Mouse (Mus musculus) MEL (cell line): ENCODE data around the gene 1700088E04Rik. TPM values are rescaled to one million over a fixed set of nuclear protein-coding genes. Genes with fewer than 3 reads are reported as not detected.

ENCODE experiments used
- DNase-seq: peaks from one replicate; pipeline ENCODE4 v3.0.0; 2011; ENCODE audit warnings: low read depth, low spot score
- H3K27ac ChIP-seq: 2 replicates; pipeline ENCODE4 v1.5.1; 2012; ENCODE audit warnings: low read depth, mild to moderate bottlenecking, control low read depth, low read length, moderate library complexity; ENCODE audit not compliant: control insufficient read depth
- H3K27me3 ChIP-seq, 2 experiments: fragments of 150-350 bp in 1 of 2; sonication (generic) in 1 of 2; 2 replicates each; pipeline ENCODE4 v1.6.1; 2012; ENCODE audit warnings: low read length in 2 of 2, mild to moderate bottlenecking in 2 of 2, improper control_type of control experiment in 1 of 2, moderate library complexity in 1 of 2; ENCODE audit not compliant: insufficient read depth in 2 of 2, control insufficient read depth in 1 of 2
- H3K36me3 ChIP-seq, 2 experiments: 2 replicates each; pipeline ENCODE4 v1.6.1; 2012 to 2014; ENCODE audit warnings: low read length in 2 of 2, improper control_type of control experiment in 1 of 2, inconsistent platforms in 1 of 2, mild to moderate bottlenecking in 1 of 2; ENCODE audit not compliant: insufficient read depth in 2 of 2, control insufficient read depth in 1 of 2
- H3K4me1 ChIP-seq, 2 experiments: fragments of 150-350 bp in 1 of 2; sonication (generic) in 1 of 2; 2 replicates each; pipeline ENCODE4 v1.6.1; 2012; ENCODE audit warnings: low read length in 2 of 2, improper control_type of control experiment in 1 of 2, mild to moderate bottlenecking in 1 of 2; ENCODE audit not compliant: insufficient read depth in 2 of 2, control insufficient read depth in 1 of 2
- H3K4me3 ChIP-seq, 2 experiments: fragments of 150-350 bp in 1 of 2; sonication (generic) in 1 of 2; 2 replicates each; pipeline ENCODE4 v1.5.1; 2012; ENCODE audit warnings: low read depth in 2 of 2, low read length in 2 of 2, mild to moderate bottlenecking in 2 of 2, moderate library complexity in 2 of 2, control low read depth in 1 of 2, improper control_type of control experiment in 1 of 2; ENCODE audit not compliant: control insufficient read depth in 1 of 2, insufficient read depth in 1 of 2
- H3K79me2 ChIP-seq: 2 replicates; pipeline ENCODE4 v1.6.1; 2012; ENCODE audit warnings: mild to moderate bottlenecking, low read length, moderate library complexity; ENCODE audit not compliant: control insufficient read depth, poor library complexity, insufficient read depth
- H3K9ac ChIP-seq: 2 replicates; pipeline ENCODE4 v1.6.1; 2012; ENCODE audit warnings: low read depth, mild to moderate bottlenecking, control low read depth, low read length, moderate library complexity; ENCODE audit not compliant: control insufficient read depth, poor library complexity, severe bottlenecking
- H3K9me3 ChIP-seq: fragments of 150-350 bp; sonication (generic); replicated peaks from 2 replicates; pipeline ENCODE4 v1.6.1; 2012; ENCODE audit warnings: mild to moderate bottlenecking, low read length, improper control_type of control experiment, moderate library complexity; ENCODE audit not compliant: insufficient read depth
- CHD1 ChIP-seq: IDR thresholded peaks from 2 replicates; pipeline ENCODE4 v1.6.1; 2012; ENCODE audit warnings: low read depth, mild to moderate bottlenecking, inconsistent platforms, low read length, improper control_type of control experiment
- CHD2 ChIP-seq: IDR thresholded peaks from 2 replicates; pipeline ENCODE4 v1.6.1; 2011; ENCODE audit warnings: low read length, improper control_type of control experiment
- CTCF ChIP-seq, 3 experiments: IDR thresholded peaks in 2 of 3; conservative IDR thresholded peaks in 1 of 3; 2 replicates each; pipeline ENCODE4 v1.5.1; 2011 to 2012; ENCODE audit warnings: low read length in 3 of 3, low read depth in 2 of 3, mild to moderate bottlenecking in 2 of 3, improper control_type of control experiment in 1 of 3, inconsistent platforms in 1 of 3, mixed read lengths in 1 of 3, moderate library complexity in 1 of 3; ENCODE audit not compliant: control insufficient read depth in 1 of 3, insufficient read depth in 1 of 3, poor library complexity in 1 of 3, severe bottlenecking in 1 of 3
- ELF1 ChIP-seq: IDR thresholded peaks from 2 replicates; pipeline ENCODE4 v1.6.1; 2014; ENCODE audit warnings: low read depth, mild to moderate bottlenecking, inconsistent platforms, low read length, improper control_type of control experiment, moderate library complexity
- EP300 ChIP-seq, 2 experiments: IDR thresholded peaks; 2 replicates each; pipeline ENCODE4 v1.6.1; 2011; ENCODE audit warnings: improper control_type of control experiment in 2 of 2, low read length in 2 of 2, low read depth in 1 of 2, mild to moderate bottlenecking in 1 of 2
- ETS1 ChIP-seq: IDR thresholded peaks from 2 replicates; pipeline ENCODE4 v1.6.1; 2012; ENCODE audit warnings: low read depth, mild to moderate bottlenecking, inconsistent platforms, low read length, improper control_type of control experiment, moderate library complexity
- GABPA ChIP-seq: IDR thresholded peaks from 2 replicates; pipeline ENCODE4 v1.6.1; 2012; ENCODE audit warnings: low read depth, mild to moderate bottlenecking, inconsistent platforms, low read length, improper control_type of control experiment, moderate library complexity
- GATA1 ChIP-seq: IDR thresholded peaks from 2 replicates; pipeline ENCODE4 v1.6.1; 2011; ENCODE audit warnings: low read depth, low read length, improper control_type of control experiment
- HCFC1 ChIP-seq: IDR thresholded peaks from 2 replicates; pipeline ENCODE4 v1.6.1; 2012; ENCODE audit warnings: low read depth, mild to moderate bottlenecking, inconsistent platforms, low read length, improper control_type of control experiment, moderate library complexity
- JUND ChIP-seq: IDR thresholded peaks from 2 replicates; pipeline ENCODE4 v1.6.1; 2011; ENCODE audit warnings: low read depth, mild to moderate bottlenecking, improper control_type of control experiment, low read length
- MAFK ChIP-seq: IDR thresholded peaks from 2 replicates; pipeline ENCODE4 v1.6.1; 2011; ENCODE audit warnings: low read depth, mild to moderate bottlenecking, low read length, improper control_type of control experiment, borderline replicate concordance
- MAX ChIP-seq: IDR thresholded peaks from 2 replicates; pipeline ENCODE4 v1.6.1; 2011; ENCODE audit warnings: low read length, improper control_type of control experiment
- MEF2A ChIP-seq: IDR thresholded peaks from 2 replicates; pipeline ENCODE4 v1.6.1; 2014; ENCODE audit warnings: low read depth, mild to moderate bottlenecking, inconsistent platforms, low read length, improper control_type of control experiment; ENCODE audit not compliant: poor library complexity, insufficient replicate concordance, severe bottlenecking; ENCODE audit errors: extremely low read depth
- MXI1 ChIP-seq: IDR thresholded peaks from 2 replicates; pipeline ENCODE4 v1.6.1; 2011; ENCODE audit warnings: mild to moderate bottlenecking, low read depth, low read length, improper control_type of control experiment
- MYB ChIP-seq: IDR thresholded peaks from 2 replicates; pipeline ENCODE4 v1.6.1; 2011; ENCODE audit warnings: mild to moderate bottlenecking, low read depth, low read length, improper control_type of control experiment
- MYC ChIP-seq: IDR thresholded peaks from 2 replicates; pipeline ENCODE4 v1.6.1; 2011; ENCODE audit warnings: low read depth, mild to moderate bottlenecking, low read length, improper control_type of control experiment, moderate library complexity
- NELFE ChIP-seq: IDR thresholded peaks from 2 replicates; pipeline ENCODE4 v1.6.1; 2011; ENCODE audit warnings: low read depth, low read length, improper control_type of control experiment
- POLR2A ChIP-seq, 2 experiments: IDR thresholded peaks; 2 replicates each; pipeline ENCODE4 v1.6.1; 2011 to 2012; ENCODE audit warnings: low read length in 2 of 2, mild to moderate bottlenecking in 2 of 2, control low read depth in 1 of 2, improper control_type of control experiment in 1 of 2, low read depth in 1 of 2, moderate library complexity in 1 of 2; ENCODE audit not compliant: control insufficient read depth in 1 of 2, insufficient read depth in 1 of 2, poor library complexity in 1 of 2
- POLR2AphosphoS2 ChIP-seq: IDR thresholded peaks from 2 replicates; pipeline ENCODE4 v1.6.1; 2011; ENCODE audit warnings: low read length, improper control_type of control experiment
- RCOR1 ChIP-seq: IDR thresholded peaks from 2 replicates; pipeline ENCODE4 v1.6.1; 2012; ENCODE audit warnings: low read depth, mild to moderate bottlenecking, inconsistent platforms, low read length, improper control_type of control experiment
- SMC3 ChIP-seq: IDR thresholded peaks from 2 replicates; pipeline ENCODE4 v1.6.1; 2011; ENCODE audit warnings: low read depth, low read length, improper control_type of control experiment
- TAL1 ChIP-seq: IDR thresholded peaks from 2 replicates; pipeline ENCODE4 v1.6.1; 2012; ENCODE audit warnings: mild to moderate bottlenecking, inconsistent platforms, low read length, moderate library complexity, mixed read lengths
- TBP ChIP-seq: IDR thresholded peaks from 2 replicates; pipeline ENCODE4 v1.8.0; 2011; ENCODE audit warnings: low read depth, low read length, improper control_type of control experiment
- UBTF ChIP-seq: IDR thresholded peaks from 2 replicates; pipeline ENCODE4 v1.6.1; 2012; ENCODE audit warnings: low read depth, mild to moderate bottlenecking, inconsistent platforms, low read length, improper control_type of control experiment, moderate library complexity, borderline replicate concordance; ENCODE audit not compliant: insufficient read depth
- ZKSCAN1 ChIP-seq: IDR thresholded peaks from 2 replicates; pipeline ENCODE4 v1.6.1; 2012; ENCODE audit warnings: low read depth, mild to moderate bottlenecking, inconsistent platforms, low read length, improper control_type of control experiment, moderate library complexity
- polyA plus RNA-seq, 2 experiments: library from polyadenylated mRNA; stranded (reverse) in 1 of 2; unstranded in 1 of 2; fragments of >175 nt in 1 of 2; fragments of >200 nt in 1 of 2; gene quantifications; 2 replicates each; pipeline versions ENCODE4 v1.2.1 to v1.2.4; 2012; ENCODE audit warnings: low replicate concordance in 2 of 2, low read depth in 1 of 2; ENCODE audit not compliant: insufficient read length in 2 of 2, insufficient read depth in 1 of 2, missing spikeins in 1 of 2
- total RNA-seq: library from RNA; depleted of rRNA; stranded (reverse); fragments of 300-350 nt; gene quantifications from 2 replicates; pipeline ENCODE4 v1.2.3, GENCODE M21; 2012

The 1700088E04Rik gene
- total and polyA plus RNA-seq, 3 experiments, result 4.9 to 9.3 TPM; not detected in 1

GRCm38 (mm10) chr15:79122119-79122518 lies 18.9 kb downstream of the 1700088E04Rik start:
- Histone ChIP-seq H3K79me2 (no peaks in the 10 kb centered on the region), H3K9ac (no peak overlapping the region), H3K36me3 (no peaks in the 10 kb centered on the region; a peak in 1 of 4 replicates), H3K4me3 (no peak overlapping the region), H3K27me3 (no peaks in the 10 kb centered on the region), H3K9me3 (no peaks in the 10 kb centered on the region), H3K27ac (no peak overlapping the region), H3K4me1 (no peaks in the 10 kb centered on the region)
- no peak for DNase-seq
- TF ChIP-seq MYC (no peak), TBP (no peak), CTCF (IDR thresholded peaks at IDR 0.05 in 2 of 3, conservative IDR thresholded peaks at IDR 0.05 in 1 of 3; ENCODE audit: control insufficient read depth in 1 of 3, insufficient read depth in 1 of 3, low read depth in 2 of 3, low read length in 3 of 3, poor library complexity in 1 of 3, severe bottlenecking in 1 of 3) (no peak), SMC3 (no peak), MAFK (no peak), EP300 (IDR thresholded peaks at IDR 0.05; ENCODE audit: low read depth in 1 of 2, low read length in 2 of 2) (no peak), MAX (no peak), JUND (no peak), MXI1 (no peak), MEF2A (no peak), HCFC1 (no peak), ELF1 (no peak), POLR2A (IDR thresholded peaks at IDR 0.05; ENCODE audit: control insufficient read depth in 1 of 2, insufficient read depth in 1 of 2, low read depth in 1 of 2, low read length in 2 of 2, poor library complexity in 1 of 2) (no peak)

- Histone ChIP-seq H3K27ac (no peak overlapping the region), H3K36me3 (no peaks in the 10 kb centered on the region; a peak in 1 of 4 replicates)
Measured at GRCm38 (mm10) chr15:79119491-79119890, 21.6 kb downstream of the 1700088E04Rik start.

More at GRCm38 (mm10) chr15:79119491-79119890, 21.6 kb downstream of the 1700088E04Rik start:
- H3K4me1 ChIP-seq, result no peaks in the 10 kb centered on the region
- H3K79me2 ChIP-seq, result no peaks in the 10 kb centered on the region
- DNase-seq, result no peak
- no peak overlapping the region for H3K9ac ChIP-seq
- H3K4me3 ChIP-seq, result no peak overlapping the region
- no peak for TF ChIP-seq CHD2
- no peak for TF ChIP-seq MAFK
- TF ChIP-seq ELF1, result no peak
- no peak for TF ChIP-seq POLR2A (IDR thresholded peaks at IDR 0.05; ENCODE audit: control insufficient read depth in 1 of 2, insufficient read depth in 1 of 2, low read depth in 1 of 2, low read length in 2 of 2, poor library complexity in 1 of 2)
- TF ChIP-seq GATA1, result no peak
- TF ChIP-seq UBTF, result no peak
- TF ChIP-seq POLR2AphosphoS2, result no peak
- TF ChIP-seq CTCF (IDR thresholded peaks at IDR 0.05 in 2 of 3, conservative IDR thresholded peaks at IDR 0.05 in 1 of 3; ENCODE audit: control insufficient read depth in 1 of 3, insufficient read depth in 1 of 3, low read depth in 2 of 3, low read length in 3 of 3, poor library complexity in 1 of 3, severe bottlenecking in 1 of 3), result no peak
- TF ChIP-seq MYB, result no peak
- no peak for TF ChIP-seq GABPA
- TF ChIP-seq ETS1, result no peak
- no peak for TF ChIP-seq RCOR1
- TF ChIP-seq CHD1, result no peak
- TF ChIP-seq MXI1, result no peak
- TF ChIP-seq TBP, result no peak
- TF ChIP-seq ZKSCAN1, result no peak
- TF ChIP-seq NELFE, result no peak
- TF ChIP-seq TAL1, result no peak
- no peaks in the 10 kb centered on the region for H3K27me3 ChIP-seq
- H3K9me3 ChIP-seq, result no peaks in the 10 kb centered on the region
